ENCODE assay signal across 8 mouse cellular contexts in genomic region chr13:69809681-69810611, GRCm38 (mm10). TPM values are rescaled to one million over a fixed set of nuclear protein-coding genes. Genes with fewer than 3 reads are reported as not detected.
DNase-seq lines count a peak whose midpoint lies in the region; ATAC-seq and TF ChIP-seq lines count a peak whose summit lies in the region.

No protein-coding gene starts in this region.

- peaks cover 0 to 3% of the 10 kb centered on the region in 2 experiments; a peak in 1 of 4 replicates for H3K4me1 ChIP-seq in ES-E14 (ENCODE audit: control insufficient read depth in 2 of 2, insufficient read depth in 2 of 2, low read length in 2 of 2, poor library complexity in 1 of 2)
- peaks cover 13% of the 10 kb centered on the region for H3K4me1 ChIP-seq in forebrain, embryonic 14.5 days (ENCODE audit: control insufficient read depth, insufficient read depth, low read length)
- H3K4me1 ChIP-seq in liver, postnatal 0 days (ENCODE audit: insufficient read depth), result peaks cover 12% of the 10 kb centered on the region
- H3K4me1 ChIP-seq in neural tube, embryonic 14.5 days (ENCODE audit: control insufficient read depth, insufficient read depth, low read length), result peaks cover 13% of the 10 kb centered on the region

- H3K4me2 ChIP-seq in forebrain, embryonic 14.5 days (ENCODE audit: low read length), result peak overlapping the region; percentile 99
- peak overlapping the region; percentile 92 for H3K4me2 ChIP-seq in liver, postnatal 0 days (ENCODE audit: low read depth, low read length)
- H3K4me2 ChIP-seq in neural tube, embryonic 14.5 days (ENCODE audit: low read depth, low read length), result peak overlapping the region; percentile 98

- peak; percentile 98 for ATAC-seq in forebrain, embryonic 14.5 days
- peak; percentile 95 for ATAC-seq in liver, postnatal 0 days
- ATAC-seq in neural tube, embryonic 14.5 days (ENCODE audit: low read depth), result peak; percentile 97

- peak; percentile 79 for DNase-seq in ES-E14 (ENCODE audit: low read depth, low spot score)
- DNase-seq in cerebellum, adult 11 months, result peak; percentile 79
- DNase-seq in forebrain, embryonic 14.5 days (ENCODE audit: low spot score), result peak; percentile 91
- peak; percentile 88 to 93 for DNase-seq in heart, postnatal 10 days
- peak; percentile 62 for DNase-seq in large intestine, adult 2 months (ENCODE audit: low read depth, low spot score)
- DNase-seq in liver, postnatal 0 days, result peak; percentile 96
- DNase-seq in testis, postnatal 10 days (ENCODE audit: low spot score), result peak; percentile 97

- H3K27me3 ChIP-seq in forebrain, embryonic 14.5 days (replicated peaks; ENCODE audit: control insufficient read depth, insufficient read depth, low read length), result no peaks in the 10 kb centered on the region
- no peaks in the 10 kb centered on the region for H3K27me3 ChIP-seq in liver, postnatal 0 days (ENCODE audit: insufficient read depth, low read length)
- no peaks in the 10 kb centered on the region for H3K27me3 ChIP-seq in neural tube, embryonic 14.5 days (ENCODE audit: control insufficient read depth, insufficient read depth, low read length)

- in situ Hi-C loops in ES-E14 (cut with MboI; ENCODE audit: low sequenced_read_pairs in 2 of 2, unreplicated experiment in 2 of 2), result no loop called here

- no peak for TF ChIP-seq EP300 in liver, postnatal 0 days (IDR thresholded peaks at IDR 0.05; ENCODE audit: low read depth)

- intact Hi-C loops in heart, postnatal 10 days (cut with DNase I), result loop anchor here (5.0 kb wide), 2 partner anchors 68 to 182 kb away; no protein-coding TSS in a partner anchor

- no peak overlapping the region for H3K27ac ChIP-seq in ES-E14 (ENCODE audit: insufficient read depth, low read depth, low read length, poor library complexity, severe bottlenecking)
- peak overlapping the region; percentile 70 for H3K27ac ChIP-seq in forebrain, embryonic 14.5 days (ENCODE audit: low read depth, low read length)
- peak overlapping the region; percentile 59 for H3K27ac ChIP-seq in liver, postnatal 0 days (ENCODE audit: low read depth)
- H3K27ac ChIP-seq in neural tube, embryonic 14.5 days (ENCODE audit: low read depth, low read length), result no peak overlapping the region

- WGBS in forebrain, embryonic 14.5 days, result 1% methylated on average over 55 of the region's 55 CpGs
- under 1% methylated on average over 55 of the region's 55 CpGs for WGBS in large intestine, adult 2 months
- WGBS in liver, postnatal 0 days (ENCODE audit: insufficient replicate concordance), result 1% methylated on average over 55 of the region's 55 CpGs
- 1% methylated on average over 50 of the region's 55 CpGs for WGBS in neural tube, embryonic 14.5 days

- peak overlapping the region; percentile 83 to 97 for H3K4me3 ChIP-seq in ES-E14 (ENCODE audit: insufficient read depth in 1 of 2, low read depth in 1 of 2, low read length in 2 of 2, poor library complexity in 1 of 2, severe bottlenecking in 1 of 2)
- peak overlapping the region; percentile 92 for H3K4me3 ChIP-seq in forebrain, embryonic 14.5 days (ENCODE audit: low read depth, low read length)
- H3K4me3 ChIP-seq in liver, postnatal 0 days (ENCODE audit: low read depth, low read length), result peak overlapping the region; percentile 99
- H3K4me3 ChIP-seq in neural tube, embryonic 14.5 days (ENCODE audit: low read depth, low read length), result peak overlapping the region; percentile 94

- H3K9me3 ChIP-seq in ES-E14 (ENCODE audit: control insufficient read depth, insufficient read depth, low read depth, low read length), result no peaks in the 10 kb centered on the region
- H3K9me3 ChIP-seq in forebrain, embryonic 14.5 days (replicated peaks; ENCODE audit: control insufficient read depth, low read length), result no peaks in the 10 kb centered on the region
- no peaks in the 10 kb centered on the region for H3K9me3 ChIP-seq in liver, postnatal 0 days (ENCODE audit: low read length)
- H3K9me3 ChIP-seq in neural tube, embryonic 14.5 days (ENCODE audit: control insufficient read depth, low read length), result no peaks in the 10 kb centered on the region

- no peak for TF ChIP-seq CTCF in liver, postnatal 0 days (IDR thresholded peaks at IDR 0.05; ENCODE audit: low read depth)

- H3K36me3 ChIP-seq in ES-E14 (ENCODE audit: control insufficient read depth, insufficient read depth, low read length, poor library complexity, severe bottlenecking), result peaks cover 25% of the 10 kb centered on the region
- peaks cover 33% of the 10 kb centered on the region for H3K36me3 ChIP-seq in forebrain, embryonic 14.5 days (ENCODE audit: control insufficient read depth, insufficient read depth, low read length)
- peaks cover 24% of the 10 kb centered on the region for H3K36me3 ChIP-seq in liver, postnatal 0 days (replicated peaks; ENCODE audit: insufficient read depth, low read length)
- peaks cover 19% of the 10 kb centered on the region for H3K36me3 ChIP-seq in neural tube, embryonic 14.5 days (ENCODE audit: control insufficient read depth, insufficient read depth, low read length)

- peak overlapping the region; percentile 89 for H3K9ac ChIP-seq in ES-E14 (ENCODE audit: insufficient read depth, low read depth, low read length, poor library complexity, severe bottlenecking)
- H3K9ac ChIP-seq in forebrain, embryonic 14.5 days (ENCODE audit: low read length), result peak overlapping the region; percentile 86
- peak overlapping the region; percentile 98 for H3K9ac ChIP-seq in liver, postnatal 0 days (replicated peaks)
- H3K9ac ChIP-seq in neural tube, embryonic 14.5 days (replicated peaks; ENCODE audit: low read depth, low read length), result peak overlapping the region; percentile 84

TF ChIP-seq in ES-E14, 5 proteins besides CTCF, POLR2A, EP300 and RAD21:
- TF ChIP-seq ZNF384 (IDR thresholded peaks at IDR 0.05; ENCODE audit: low read depth, low read length), result no peak
- TF ChIP-seq MAFK (IDR thresholded peaks at IDR 0.05; ENCODE audit: insufficient read depth, low read depth, low read length), result no peak
- no peak for TF ChIP-seq CHD2 (IDR thresholded peaks at IDR 0.05; ENCODE audit: low read depth, low read length)
- no peak for TF ChIP-seq HCFC1 (IDR thresholded peaks at IDR 0.05; ENCODE audit: borderline replicate concordance, insufficient read depth, low read length)
- no peak for TF ChIP-seq ZC3H11A (IDR thresholded peaks at IDR 0.05; ENCODE audit: borderline replicate concordance, low read depth, low read length)
TF ChIP-seq in ES-E14: peak in this region for 0.

RNA-seq across cellular contexts. Expression of gene Med10, which starts 7.8 kb away (rescaled TPM):
- total RNA-seq in ES-E14 (2012; rRNA removed), result 43.3 and 63.1 TPM in 2 replicates
- polyA plus RNA-seq in forebrain, embryonic 14.5 days (2014; fragmentation: Nextera tagmentation; extraction: Ambion mirVana), result 180 and 181 TPM in 2 replicates
- total RNA-seq in heart, postnatal 10 days (2021), result 10 to 100 TPM; 39.3 to 41.8 TPM
- polyA plus RNA-seq in large intestine, adult 2 months (2012; rRNA removed), result 29.6 and 33.0 TPM in 2 replicates
- 46.3 and 46.9 TPM in 2 replicates for polyA plus RNA-seq in liver, postnatal 0 days (2015; fragmentation: Nextera tagmentation; extraction: Ambion mirVana)
- polyA plus RNA-seq in neural tube, embryonic 14.5 days (2014; fragmentation: Nextera tagmentation; extraction: Ambion mirVana), result 149 and 169 TPM in 2 replicates

Comparison
In these comparisons a context has a peak if more than half of its experiments do, and no peak if none do; other contexts are left out.
1. H3K27ac ChIP-seq: peak in forebrain, embryonic 14.5 days (single experiment) and liver, postnatal 0 days (single experiment); none in ES-E14 (single experiment) and neural tube, embryonic 14.5 days (single experiment).
2. Peak in every context shown above with its lines, with median percentiles within 50 percentile points of each other: DNase-seq, H3K4me3 ChIP-seq, H3K9ac ChIP-seq, ATAC-seq and H3K4me2 ChIP-seq.